Mouse (Mus musculus): ENCODE results near the gene Gm14632. TPM values are rescaled to one million over a fixed set of nuclear protein-coding genes. Genes with fewer than 3 reads are reported as not detected.
"Not testable (repeated sequence)": the region's sequence is repeated elsewhere in the genome, so short reads cannot be mapped to it uniquely, and the experiment has no call there.

Gene Gm14632
- not detected in 2 replicates for polyA plus RNA-seq (2012; rRNA removed)

DNA sequence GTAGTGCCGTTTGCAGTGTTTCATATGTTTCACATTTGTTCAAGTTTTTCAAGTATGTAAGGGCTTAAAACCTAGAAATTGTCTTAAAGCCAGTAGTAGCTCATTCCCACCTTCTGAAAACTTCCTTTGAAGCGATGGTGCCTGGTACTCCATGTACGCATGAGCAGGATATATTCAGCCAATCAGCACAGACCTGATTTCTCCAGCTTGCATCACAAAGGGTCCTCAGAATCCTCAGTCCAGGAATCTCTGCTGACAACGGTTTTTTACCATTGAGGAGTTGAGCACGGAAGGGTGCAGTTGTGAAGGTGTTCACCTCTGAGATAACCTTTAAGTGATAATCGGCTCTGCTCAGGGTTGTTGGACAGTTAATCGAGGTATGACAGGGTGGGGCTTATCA, at the start of gene Gm14632:
Gm14632 (plus strand) TSS at position 301 of the 400 bp plus-strand sequence.
- not testable (repeated sequence) for H3K36me3 ChIP-seq (ENCODE audit: control insufficient read depth, insufficient read depth, low read length); H3K4me3 ChIP-seq (ENCODE audit: low read depth, low read length); H3K27ac ChIP-seq (ENCODE audit: insufficient read depth, low read depth, low read length); H3K27me3 ChIP-seq (ENCODE audit: control insufficient read depth, insufficient read depth, low read length); H3K4me1 ChIP-seq (ENCODE audit: control insufficient read depth, insufficient read depth, insufficient read length, low read length)
- 87% methylated on average over 5 of the region's 7 CpGs for WGBS
